Mouse (Mus musculus) T-helper 17 cell (primary cell): ENCODE measurements at regions not wholly inside any gene's neighbourhood (a gene's known extent, or its start where the extent isn't known, plus 50 kb on each side); places are given as distances from the start of the nearest gene placed in this dataset.

Experiments used
- in situ Hi-C, 2 experiments: fragments of 300-600 bp; cut with MboI, MseI; formaldehyde crosslinking; loops; 1 replicate in 1 of 2; 2 replicates in 1 of 2; pipeline ENCODE4 v1.15.1; 2025; ENCODE audit warnings: high pct_unique_total_duplicates in 2 of 2

GRCm38 (mm10) chr13:57282816-57283215 is 387.0 kb upstream of the Trpc7 start:
- in situ Hi-C loops, result no loop called here

- in situ Hi-C loops, result no loop called here
Measured at GRCm38 (mm10) chr13:57281941-57282710, 386.3 kb upstream of the Trpc7 start.

GRCm38 (mm10) chr13:57281504-57281903 is 385.7 kb upstream of the Trpc7 start:
- in situ Hi-C loops, result no loop called here

- in situ Hi-C loops, result no loop called here
Measured at GRCm38 (mm10) chr13:57278580-57278979, 382.8 kb upstream of the Trpc7 start.

GRCm38 (mm10) chr13:57277076-57277475 is 381.3 kb upstream of the Trpc7 start:
- in situ Hi-C loops, result no loop called here

GRCm38 (mm10) chr13:57275871-57276270 is 380.1 kb upstream of the Trpc7 start:
- in situ Hi-C loops, result no loop called here

GRCm38 (mm10) chr13:57273593-57273992 is 377.8 kb upstream of the Trpc7 start:
- in situ Hi-C loops, result loop anchor here (25.0 kb wide), 2 partner anchors 636 to 811 kb away; no protein-coding TSS in a partner anchor

- in situ Hi-C loops, result loop anchor here (5.0 to 25.0 kb wide), 4 partner anchors 467 to 812 kb away; no protein-coding TSS in a partner anchor
Measured at GRCm38 (mm10) chr13:57269614-57270013, 373.8 kb upstream of the Trpc7 start.

GRCm38 (mm10) chr13:57259920-57260319 is 364.1 kb upstream of the Trpc7 start:
- in situ Hi-C loops, result loop anchor here (5.0 to 25.0 kb wide), 3 partner anchors 458 to 798 kb away; no protein-coding TSS in a partner anchor

- in situ Hi-C loops, result loop anchor here (5.0 to 25.0 kb wide), 3 partner anchors 457 to 797 kb away; no protein-coding TSS in a partner anchor
Measured at GRCm38 (mm10) chr13:57259474-57259873, 363.7 kb upstream of the Trpc7 start.

- in situ Hi-C loops, result loop anchor here (5.0 to 25.0 kb wide), 3 partner anchors 454 to 794 kb away; no protein-coding TSS in a partner anchor
Measured at GRCm38 (mm10) chr13:57255920-57256319, 360.1 kb upstream of the Trpc7 start.

- in situ Hi-C loops, result loop anchor here (25.0 kb wide), 2 partner anchors 613 to 788 kb away; no protein-coding TSS in a partner anchor
Measured at GRCm38 (mm10) chr13:57249851-57250250, 354.1 kb upstream of the Trpc7 start.

- in situ Hi-C loops, result no loop called here
Measured at GRCm38 (mm10) chr13:57249401-57249800, 353.6 kb upstream of the Trpc7 start.

- in situ Hi-C loops, result no loop called here
Measured at GRCm38 (mm10) chr13:57246238-57246963, 350.6 kb upstream of the Trpc7 start.

GRCm38 (mm10) chr13:57236917-57237316 is 341.1 kb upstream of the Trpc7 start:
- in situ Hi-C loops, result no loop called here

GRCm38 (mm10) chr13:57236211-57236610 is 340.4 kb upstream of the Trpc7 start:
- in situ Hi-C loops, result no loop called here

- in situ Hi-C loops, result no loop called here
Measured at GRCm38 (mm10) chr13:57232906-57233305, 337.1 kb upstream of the Trpc7 start.

GRCm38 (mm10) chr13:57231666-57232065 is 335.9 kb upstream of the Trpc7 start:
- in situ Hi-C loops, result no loop called here

GRCm38 (mm10) chr13:57230253-57230652 is 334.5 kb upstream of the Trpc7 start:
- in situ Hi-C loops, result no loop called here

GRCm38 (mm10) chr13:57221092-57221491 is 325.3 kb upstream of the Trpc7 start:
- in situ Hi-C loops, result no loop called here

GRCm38 (mm10) chr13:57216161-57216560 is 320.4 kb upstream of the Trpc7 start:
- in situ Hi-C loops, result no loop called here

GRCm38 (mm10) chr13:57212251-57212650 is 316.5 kb upstream of the Trpc7 start:
- in situ Hi-C loops, result no loop called here
